Mouse (Mus musculus) megakaryocyte, embryonic 14.5 days (primary cell): ENCODE data around the gene Retreg1.

Source experiments
- FLI1 ChIP-seq: IDR thresholded peaks from 2 replicates; pipeline ENCODE4 v1.6.1; 2012; ENCODE audit warnings: low read length, inconsistent platforms, mixed read lengths
- GATA1 ChIP-seq: IDR thresholded peaks from 3 replicates; pipeline ENCODE4 v1.6.1; 2012; ENCODE audit warnings: mixed read lengths, low read length, inconsistent platforms, borderline replicate concordance

GRCm38 (mm10) chr15:25812479-25812878 is 30.5 kb upstream of the Retreg1 start:
- TF ChIP-seq GATA1: no peak
- TF ChIP-seq FLI1: no peak
